Mouse (Mus musculus) heart, postnatal 10 days (tissue): ENCODE results near the gene Tmem170b. TPM values are rescaled to one million over a fixed set of nuclear protein-coding genes. Genes with fewer than 3 reads are reported as not detected.
"Not testable (repeated sequence)": the region's sequence is repeated elsewhere in the genome, so short reads cannot be mapped to it uniquely, and the experiment has no call there.

Experiments
- DNase-seq, 2 experiments: peaks; one replicate each; pipeline ENCODE4 v3.0.0; 2021
- intact Hi-C: fragments of 180-260 bp; cut with DNase I; formaldehyde crosslinking; loops from one replicate; pipeline ENCODE4 v1.15.1; 2025
- total RNA-seq, 2 experiments: library from RNA; stranded (reverse); gene quantifications; 2 replicates each; pipeline ENCODE4 v1.2.3; 2021

Gene Tmem170b
- total RNA-seq, 2 experiments from 2014 or later: 18.6 to 18.8 TPM

DNA sequence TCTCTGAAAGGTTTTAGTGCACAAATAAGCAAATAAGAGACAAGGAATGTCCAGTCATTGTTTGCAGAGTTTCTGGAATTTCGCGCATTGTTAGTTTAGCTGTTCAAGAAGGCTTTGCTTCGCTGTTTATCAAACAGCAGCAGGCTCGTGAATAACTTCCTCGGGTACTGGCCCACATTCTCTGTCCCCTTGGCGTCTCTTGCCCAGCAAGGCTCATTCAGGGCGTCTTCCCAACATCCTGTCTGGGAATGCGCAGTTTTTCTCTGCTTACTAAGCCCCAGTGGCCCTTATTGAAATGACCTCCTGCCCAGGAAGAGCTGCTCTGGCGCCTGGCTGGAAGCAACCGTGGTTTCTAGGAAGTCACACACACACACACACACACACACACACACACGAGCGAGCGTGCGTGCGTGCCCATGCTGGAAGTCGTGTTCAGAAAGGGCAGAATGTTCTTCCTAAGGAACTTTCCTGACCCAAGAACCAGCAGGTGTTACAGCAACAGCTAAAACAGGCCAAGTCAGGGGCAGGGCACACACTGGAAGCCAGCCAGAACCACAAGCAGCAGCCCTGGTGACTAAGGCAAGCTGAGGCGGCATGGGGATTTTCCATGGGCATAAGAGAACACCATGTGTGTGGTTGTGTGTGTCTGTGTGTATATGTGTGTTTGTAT is 56.8 kb downstream of the Tmem170b start:
- intact Hi-C loops: loop anchor here (5.0 kb wide), 1 partner anchor 40 kb away; no protein-coding TSS in a partner anchor
- DNase-seq: peak; percentile 67 to 72

GRCm38 (mm10) chr13:41663501-41664195 is 57.9 kb downstream of the Tmem170b start:
- no peak for DNase-seq
- intact Hi-C loops: loop anchor here (5.0 kb wide), 1 partner anchor 39 kb away; no protein-coding TSS in a partner anchor

- intact Hi-C loops: no loop called here
- DNase-seq: no peak
These were observed 64.2 kb downstream of the Tmem170b start for GRCm38 (mm10) chr13:41669951-41670350.

DNA sequence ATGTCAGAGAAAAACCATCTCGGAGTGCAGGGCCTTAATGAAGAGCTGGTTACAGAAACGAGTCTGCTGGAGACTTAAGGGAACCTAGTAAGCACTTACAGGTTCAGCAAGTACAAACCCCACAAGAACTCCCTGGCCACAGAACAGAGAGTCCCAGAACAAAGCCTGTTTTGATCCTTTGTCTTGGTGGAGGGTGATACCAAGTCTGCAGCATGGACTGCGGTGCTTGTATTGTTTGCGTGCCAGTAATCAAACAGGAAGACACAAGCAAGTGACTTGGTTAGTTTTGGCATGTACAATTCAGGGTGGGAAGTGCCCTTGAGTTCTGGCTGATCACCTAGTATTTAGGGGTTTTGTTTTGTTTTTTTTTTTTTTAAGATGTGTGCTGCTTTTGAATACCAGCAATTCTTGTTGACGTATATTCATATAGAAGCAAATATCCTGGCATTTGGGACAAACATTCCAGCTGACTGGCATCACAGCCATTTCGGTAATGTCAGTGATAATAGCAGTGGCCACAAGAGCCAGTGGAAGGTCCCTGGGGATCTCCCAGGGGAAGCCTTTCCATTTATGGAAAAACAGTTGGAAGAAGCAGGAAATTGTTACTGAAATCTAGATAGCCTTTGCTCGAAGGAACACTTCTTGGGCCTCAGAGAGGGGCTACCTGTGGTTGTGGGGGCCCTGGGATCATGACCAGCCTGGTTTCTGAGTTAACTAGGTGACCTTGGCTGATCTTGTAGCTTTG is 64.9 kb downstream of the Tmem170b start:
- intact Hi-C loops: no loop called here
- peak; percentile 43 to 50 for DNase-seq

DNA sequence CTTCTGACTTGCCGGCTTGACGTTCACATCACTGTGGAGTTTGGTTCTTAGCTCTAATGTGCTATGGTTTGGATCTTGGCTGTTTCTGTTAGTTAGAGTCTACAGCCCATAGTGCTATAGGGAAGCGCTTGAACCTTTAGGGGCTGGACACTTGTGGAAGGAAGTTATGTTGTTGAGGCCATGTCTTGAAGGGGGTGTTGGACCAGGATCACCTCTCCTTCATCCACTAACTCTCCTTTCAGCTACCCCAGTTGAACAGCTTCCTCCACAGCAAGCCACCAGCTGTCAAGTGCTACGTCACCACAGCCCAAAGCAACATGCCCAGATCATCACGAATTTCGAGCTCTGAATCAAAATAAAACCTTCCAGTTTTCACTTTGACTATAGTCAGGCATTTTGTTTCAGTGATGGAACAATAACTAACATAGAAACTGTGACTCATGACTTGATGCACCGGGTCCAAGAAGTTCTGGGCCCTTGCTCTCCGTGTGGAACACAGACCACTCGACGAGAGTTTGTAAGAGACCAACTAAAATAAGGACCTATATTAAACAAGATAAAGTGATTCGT is 65.5 kb downstream of the Tmem170b start:
- DNase-seq: no peak
- intact Hi-C loops: no loop called here

GRCm38 (mm10) chr13:41672904-41673303 is 67.2 kb downstream of the Tmem170b start:
- intact Hi-C loops: not testable (repeated sequence)
- DNase-seq: peak in 1 of 2 experiments; percentile 31

- DNase-seq: no peak
- intact Hi-C loops: no loop called here
These were observed 67.8 kb downstream of the Tmem170b start for GRCm38 (mm10) chr13:41673541-41673940.

- intact Hi-C loops, DNase-seq: not testable (repeated sequence)
These were observed 68.9 kb downstream of the Tmem170b start for GRCm38 (mm10) chr13:41674608-41675007.

DNA sequence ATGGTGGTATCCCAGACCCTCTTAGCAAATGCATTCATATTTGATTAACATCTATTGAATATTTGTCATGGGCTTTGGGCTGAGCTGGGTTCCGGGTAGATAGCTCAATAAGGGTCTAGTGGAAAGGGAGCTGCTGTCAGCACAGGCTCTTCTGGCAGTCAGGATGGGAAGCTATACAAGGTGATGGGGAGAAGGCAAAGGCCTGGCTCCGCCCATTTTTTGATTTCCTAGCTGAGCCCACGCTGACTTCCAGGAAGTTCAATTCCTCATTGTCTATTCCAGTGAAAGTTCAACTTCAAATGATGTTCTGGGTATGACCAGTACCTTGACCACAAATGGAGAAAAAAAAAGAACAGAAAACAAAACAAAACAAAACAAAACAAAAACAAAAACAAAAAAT is 69.8 kb downstream of the Tmem170b start:
- DNase-seq: no peak
- intact Hi-C loops: no loop called here

DNA sequence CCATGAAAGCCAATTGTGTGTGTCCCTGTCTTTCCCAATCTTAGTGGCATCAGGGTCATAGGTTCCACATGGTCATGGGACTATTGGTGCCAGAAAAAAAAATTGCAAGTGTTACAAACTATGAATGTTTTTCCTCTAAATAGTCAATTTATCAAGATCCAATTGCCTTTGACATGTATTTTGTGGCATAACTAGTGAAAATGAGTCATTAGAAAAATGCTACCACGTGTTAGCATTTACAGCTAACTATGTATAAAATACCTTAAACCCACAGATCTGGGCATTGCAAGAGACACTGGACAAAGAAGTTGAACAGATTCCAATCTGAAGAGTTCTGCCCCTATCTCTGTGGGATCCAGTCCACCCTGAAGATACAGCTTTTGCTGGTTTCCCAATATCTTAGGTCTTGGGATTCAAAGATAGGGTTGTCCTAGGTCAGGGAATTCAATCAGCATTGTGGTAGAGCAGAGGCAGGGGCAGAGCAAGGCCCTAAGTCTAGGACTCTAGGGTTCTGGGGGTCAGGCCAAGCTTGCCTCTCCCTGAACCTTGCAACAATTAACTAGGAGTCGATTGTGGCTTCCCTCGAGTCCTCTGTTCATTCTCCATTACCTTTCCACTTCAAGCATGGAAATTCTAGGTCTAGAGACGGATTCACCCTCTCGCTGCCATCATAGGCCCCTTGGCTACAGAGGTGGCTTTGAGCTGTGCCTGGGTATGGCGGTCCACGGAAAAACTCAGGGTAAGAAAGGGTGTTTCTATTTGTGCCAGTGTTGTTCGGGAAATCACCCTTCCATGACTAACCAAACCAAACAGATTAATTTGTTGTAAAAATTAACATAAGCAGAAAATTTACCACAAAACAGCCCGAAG is 70.5 kb downstream of the Tmem170b start:
- DNase-seq: no peak
- intact Hi-C loops: no loop called here

DNA sequence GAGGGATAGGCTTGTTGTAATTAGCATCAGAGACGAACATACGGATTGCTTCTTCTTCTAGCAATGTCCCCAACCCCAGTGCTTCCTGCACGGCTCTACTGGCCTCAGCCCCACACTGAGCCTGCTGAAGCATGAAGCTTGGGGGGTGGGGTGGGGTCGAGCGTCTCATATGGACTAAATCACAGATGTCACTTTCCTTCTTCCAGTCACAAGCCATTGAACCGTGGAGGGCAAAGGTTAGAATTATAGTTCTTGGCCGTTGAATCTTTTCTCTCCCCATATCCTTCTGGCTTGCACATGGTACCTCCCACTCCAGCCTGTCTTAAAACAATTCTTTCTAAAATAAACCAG is 71.1 kb downstream of the Tmem170b start:
- intact Hi-C loops: no loop called here
- DNase-seq: no peak

DNA sequence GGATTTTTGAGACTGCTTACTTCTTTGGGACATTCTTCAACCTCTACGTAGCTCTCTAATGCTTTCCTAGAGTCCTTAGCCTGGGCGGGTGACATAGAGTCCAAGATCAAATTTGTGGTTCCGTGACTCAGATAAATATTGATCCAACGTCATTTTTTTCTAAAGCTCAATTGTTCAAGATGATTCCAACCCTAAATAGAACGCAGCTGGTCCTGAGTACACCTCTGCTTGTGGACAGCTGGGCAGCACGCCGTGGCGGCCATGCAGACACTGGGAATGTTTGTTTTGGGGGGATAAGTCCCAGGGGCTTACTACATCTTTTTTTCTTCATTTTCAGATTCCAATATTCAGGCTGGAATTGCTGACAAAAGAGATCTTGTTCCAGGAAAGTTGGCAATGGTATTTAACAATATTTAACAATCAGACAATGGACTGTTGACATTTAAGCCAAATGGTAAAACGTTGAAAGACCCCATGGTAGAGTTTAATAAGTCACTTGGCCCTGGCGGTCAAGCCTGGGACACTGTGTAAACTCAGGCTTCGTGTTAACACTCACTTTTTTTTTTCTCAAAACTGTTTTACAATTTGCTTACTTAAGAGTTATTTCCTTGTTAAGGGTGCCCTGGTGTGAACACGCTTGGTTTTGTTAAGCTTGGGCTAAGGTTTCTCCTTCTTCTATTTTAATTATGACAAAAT is 75.3 kb downstream of the Tmem170b start:
- intact Hi-C loops: no loop called here
- no peak for DNase-seq

- DNase-seq: no peak
These were observed 76.8 kb downstream of the Tmem170b start for GRCm38 (mm10) chr13:41682341-41683119.

DNA sequence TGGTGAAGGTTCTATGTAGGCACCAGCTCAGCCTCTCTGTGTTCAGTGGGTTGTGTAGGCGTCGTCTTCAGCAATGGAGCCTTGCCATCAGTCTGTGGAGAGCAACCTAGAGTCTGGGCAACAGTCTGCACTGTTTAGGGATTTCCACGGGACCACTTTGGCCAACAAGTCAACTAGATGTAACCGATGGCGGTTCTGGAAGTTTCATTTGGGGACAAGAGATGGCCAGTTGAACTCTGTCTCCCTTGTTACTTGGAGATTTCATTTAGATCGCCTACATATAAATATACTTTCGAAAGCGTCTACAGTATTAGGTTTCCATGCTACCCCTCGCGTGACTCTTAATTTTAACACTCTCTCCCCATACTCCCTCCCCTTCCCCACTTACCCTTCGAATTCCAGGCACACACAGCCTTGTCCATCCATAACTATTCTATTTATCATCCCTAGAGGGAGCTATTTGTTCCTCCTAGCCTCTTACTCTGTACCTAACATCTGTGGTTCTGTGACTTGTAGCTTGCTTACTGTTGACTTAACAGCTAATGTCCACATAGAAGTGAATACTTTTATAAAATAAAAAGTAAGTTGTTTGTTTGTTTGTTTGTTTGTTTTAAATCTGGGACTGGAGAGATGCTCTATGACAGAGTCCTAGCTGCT is 77.8 kb downstream of the Tmem170b start:
- intact Hi-C loops: no loop called here
- DNase-seq: no peak

More at GRCm38 (mm10) chr13:41682341-41683119, 76.8 kb downstream of the Tmem170b start:
- intact Hi-C loops: no loop called here

GRCm38 (mm10) chr13:41685499-41685898 is 79.8 kb downstream of the Tmem170b start:
- intact Hi-C loops: no loop called here
- DNase-seq: no peak

DNA sequence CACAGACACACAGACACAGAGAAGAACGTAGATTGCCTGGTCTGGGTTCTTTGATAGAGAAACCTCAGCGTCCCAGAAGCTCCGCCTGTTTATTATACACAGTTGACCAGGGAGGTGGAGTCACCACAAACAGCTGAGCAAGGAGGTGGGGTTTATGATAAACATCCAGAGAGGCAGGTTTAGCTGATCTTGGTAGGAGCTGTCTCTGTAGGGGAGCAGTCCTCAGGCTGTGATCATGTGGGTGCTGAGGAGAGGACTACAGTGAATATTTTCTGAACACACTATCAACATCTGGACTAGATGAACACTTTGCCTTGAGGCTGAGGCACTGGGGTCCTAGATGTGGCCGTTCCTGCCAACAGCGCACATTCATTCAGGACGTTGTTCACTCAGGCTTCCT is 83.3 kb downstream of the Tmem170b start:
- no peak for DNase-seq
- intact Hi-C loops: no loop called here

DNA sequence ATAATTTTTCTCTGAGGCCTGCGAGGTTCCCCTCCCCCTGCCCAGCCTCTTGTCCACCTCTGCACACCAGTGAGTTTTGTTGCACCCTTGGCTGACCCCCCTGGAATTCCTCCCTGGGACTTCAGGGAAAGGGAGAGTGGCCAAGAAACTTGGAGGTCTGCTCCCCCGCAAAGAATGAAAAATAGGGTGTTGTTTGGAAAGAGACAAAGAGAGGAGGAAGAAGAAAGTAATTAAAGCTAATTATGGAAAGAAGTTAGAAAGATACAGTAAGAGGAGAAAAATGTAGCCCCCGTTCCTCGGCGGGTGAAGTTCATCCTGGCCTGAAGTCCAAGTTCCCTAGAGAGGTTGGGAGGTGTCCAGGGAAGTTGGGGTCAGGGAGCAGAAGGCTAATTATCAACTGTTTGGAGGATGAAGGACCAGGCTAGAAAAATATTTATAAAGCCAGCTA is 83.9 kb downstream of the Tmem170b start:
- intact Hi-C loops: no loop called here
- peak; percentile 32 to 33 for DNase-seq
